Mouse (Mus musculus) olfactory bulb, adult 2 months (tissue): Measurements from ENCODE around the gene Knop1. TPM values are rescaled to one million over a fixed set of nuclear protein-coding genes. Genes with fewer than 3 reads are reported as not detected.

Source experiments
- H3K27ac ChIP-seq: fragments of 200-500 bp; 2 replicates; pipeline ENCODE4 v1.5.1; 2012; ENCODE audit warnings: low read depth, low read length; ENCODE audit not compliant: insufficient read depth
- H3K4me1 ChIP-seq: fragments of 200-500 bp; 2 replicates; pipeline ENCODE4 v1.6.1; 2012; ENCODE audit warnings: low read length; ENCODE audit not compliant: control insufficient read depth, insufficient read depth
- H3K4me3 ChIP-seq: fragments of 200-500 bp; 2 replicates; pipeline ENCODE4 v1.5.1; 2012; ENCODE audit warnings: mild to moderate bottlenecking, low read depth, low read length, moderate library complexity; ENCODE audit not compliant: insufficient read depth
- CTCF ChIP-seq: fragments of 200-500 bp; IDR thresholded peaks from 2 replicates; pipeline ENCODE4 v1.5.1; 2012; ENCODE audit warnings: low read depth, mild to moderate bottlenecking, low read length, moderate library complexity; ENCODE audit not compliant: insufficient read depth
- POLR2A ChIP-seq: fragments of 200-500 bp; IDR thresholded peaks from 2 replicates; pipeline ENCODE4 v1.6.1; 2012; ENCODE audit warnings: mild to moderate bottlenecking, low read depth, low read length, moderate library complexity; ENCODE audit not compliant: insufficient read depth
- WGBS: fragments of 180-500 bp; shearing (Covaris S2); methylation state at CpG from one replicate; pipeline ENCODE4 v1.1.7; 2018; 5-methylcytosine and 5-hydroxymethylcytosine counted together
- polyA plus RNA-seq: library from polyadenylated mRNA; stranded (reverse); fragments of >200 nt; gene quantifications from 2 replicates; pipeline ENCODE4 v1.2.4, GENCODE M21; 2012; ENCODE audit warnings: low replicate concordance; ENCODE audit not compliant: missing spikeins, insufficient read depth, insufficient read length

Knop1 gene
- polyA plus RNA-seq, 1 experiment, result not detected

DNA sequence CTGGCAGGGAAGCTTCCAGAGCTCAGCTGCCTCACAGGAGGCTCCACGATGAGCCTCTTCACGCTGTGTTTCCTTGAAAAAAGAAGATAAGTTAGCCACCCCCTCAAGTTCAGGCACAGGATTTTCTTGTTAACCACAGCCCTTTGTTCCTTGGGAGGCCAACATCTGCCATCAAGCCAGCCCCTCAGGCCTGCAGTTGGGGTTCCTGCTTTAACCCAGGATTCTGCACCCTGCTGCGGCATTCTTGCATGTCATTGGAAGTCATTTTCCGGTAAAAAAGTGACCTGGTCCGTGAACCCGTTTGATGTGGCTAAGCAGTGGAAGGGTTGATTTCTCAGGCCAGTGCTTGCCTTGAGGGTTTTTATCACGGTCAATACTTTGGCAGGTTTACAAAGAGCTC is 31.6 kb downstream of the Knop1 start:
- Histone ChIP-seq H3K4me3 (no peak overlapping the region), H3K4me1 (peaks cover 29% of the 10 kb centered on the region), H3K27ac (peak overlapping the region; percentile 48; the same call in 1 of the 2 replicates)
- TF ChIP-seq POLR2A (no peak), CTCF (no peak)
- 56% methylated on average over 7 of the region's 7 CpGs for WGBS

DNA sequence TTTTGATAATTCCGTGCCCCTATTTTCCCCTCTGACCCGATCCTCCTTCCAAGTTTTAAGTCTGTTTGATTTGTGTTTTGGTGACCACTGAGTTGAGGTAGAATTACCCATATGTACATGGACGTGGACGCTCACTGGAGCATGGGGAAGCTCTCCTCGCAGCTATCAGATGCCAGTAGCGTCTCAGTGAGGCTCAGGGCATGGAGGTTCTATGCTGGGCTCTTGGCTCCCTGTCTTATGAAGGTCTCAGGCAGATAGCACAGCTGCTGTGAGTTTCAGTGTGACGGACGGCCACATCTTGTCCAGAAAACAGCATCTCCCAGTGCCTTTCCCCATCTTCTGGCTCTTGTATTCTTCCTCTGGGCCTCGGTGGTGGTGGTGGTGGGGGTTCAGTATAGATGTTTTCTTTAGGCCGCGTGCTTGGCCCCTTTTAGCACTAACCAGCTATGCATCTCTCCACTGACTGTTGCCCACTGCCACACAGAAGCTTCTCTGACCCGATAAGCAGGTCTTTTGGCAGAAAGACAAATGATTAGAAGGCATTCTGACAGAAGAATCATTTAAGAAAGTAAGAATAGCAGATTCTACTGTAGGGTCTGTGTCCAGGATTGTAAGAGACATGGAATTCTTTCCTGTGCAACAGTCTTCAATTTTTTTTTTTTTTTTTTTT is 34.0 kb downstream of the Knop1 start:
- Histone ChIP-seq H3K4me1 (peaks cover 17% of the 10 kb centered on the region), H3K4me3 (no peak overlapping the region), H3K27ac (no peak overlapping the region)
- TF ChIP-seq CTCF (no peak), POLR2A (no peak)
- 92% methylated on average over 12 of the region's 12 CpGs for WGBS

DNA sequence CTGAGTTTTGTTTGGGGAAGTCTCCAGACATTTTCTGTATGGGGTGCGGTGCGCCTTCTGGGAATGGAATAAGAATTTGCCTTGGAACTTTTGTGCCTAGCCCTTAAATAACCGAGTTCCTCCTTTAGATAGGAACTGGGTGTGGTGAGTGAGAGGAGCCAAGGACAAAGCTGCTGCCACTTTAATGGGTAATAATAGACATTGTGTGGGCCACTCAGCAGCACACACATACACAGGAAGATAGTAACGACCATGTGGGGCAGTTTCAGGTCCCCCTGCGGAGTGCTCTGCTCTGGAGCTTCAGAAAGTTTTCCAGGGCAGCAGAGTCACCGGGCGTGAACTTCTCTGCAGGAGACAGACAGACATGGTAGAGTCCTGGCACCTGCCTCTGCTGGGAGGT is 34.7 kb downstream of the Knop1 start:
- WGBS, result 64% methylated on average over 7 of the region's 7 CpGs
- H3K4me1 ChIP-seq, result peaks cover 13% of the 10 kb centered on the region
- no peak overlapping the region for H3K4me3 ChIP-seq
- no peak for TF ChIP-seq POLR2A
- TF ChIP-seq CTCF, result no peak
- H3K27ac ChIP-seq, result no peak overlapping the region

DNA sequence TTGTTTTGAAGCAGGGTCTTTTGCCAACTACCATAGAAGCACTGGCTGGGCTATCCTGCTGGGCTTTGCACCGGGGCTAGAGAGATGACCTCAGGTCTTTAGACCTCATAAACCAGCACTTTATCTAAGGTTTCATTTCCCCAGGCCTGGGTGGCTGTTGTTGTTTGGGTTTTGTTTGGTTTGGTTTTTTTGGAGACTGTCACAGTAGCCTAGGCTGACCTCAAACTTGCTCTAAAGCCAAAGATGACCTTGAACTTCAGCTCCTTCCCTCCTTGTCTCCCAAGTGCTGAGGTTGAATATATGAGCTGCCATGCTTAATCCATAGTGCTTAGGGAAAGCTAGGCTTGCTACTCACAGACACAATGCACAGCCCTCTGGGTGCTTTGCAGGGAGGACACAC is 36.4 kb downstream of the Knop1 start:
- H3K27ac ChIP-seq, result no peak overlapping the region
- no peak overlapping the region for H3K4me3 ChIP-seq
- 72% methylated on average over 1 of the region's 1 CpGs for WGBS
- H3K4me1 ChIP-seq, result peaks cover 9% of the 10 kb centered on the region
- TF ChIP-seq POLR2A (no peak), CTCF (no peak)

DNA sequence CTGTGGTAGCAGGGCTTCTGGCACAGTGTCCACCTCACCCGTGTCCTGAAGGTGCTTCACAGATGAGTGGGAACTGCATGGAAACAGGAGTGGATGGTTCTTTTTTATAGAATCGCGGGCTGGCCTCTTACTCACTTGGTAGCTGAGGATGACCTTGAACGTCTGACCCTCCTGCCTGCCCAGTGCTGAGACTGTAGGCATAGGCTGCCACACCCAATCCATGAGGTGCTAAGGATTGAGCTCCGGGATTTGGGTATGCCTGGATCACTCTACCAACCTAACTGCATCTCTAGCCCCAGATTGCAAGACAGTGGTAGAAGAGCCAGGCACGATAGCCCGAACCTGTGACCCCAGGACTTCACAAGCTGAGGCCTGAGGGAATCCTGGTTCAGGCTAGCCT is 38.3 kb downstream of the Knop1 start:
- TF ChIP-seq POLR2A (no peak), CTCF (no peak)
- 94% methylated on average over 7 of the region's 7 CpGs for WGBS

DNA sequence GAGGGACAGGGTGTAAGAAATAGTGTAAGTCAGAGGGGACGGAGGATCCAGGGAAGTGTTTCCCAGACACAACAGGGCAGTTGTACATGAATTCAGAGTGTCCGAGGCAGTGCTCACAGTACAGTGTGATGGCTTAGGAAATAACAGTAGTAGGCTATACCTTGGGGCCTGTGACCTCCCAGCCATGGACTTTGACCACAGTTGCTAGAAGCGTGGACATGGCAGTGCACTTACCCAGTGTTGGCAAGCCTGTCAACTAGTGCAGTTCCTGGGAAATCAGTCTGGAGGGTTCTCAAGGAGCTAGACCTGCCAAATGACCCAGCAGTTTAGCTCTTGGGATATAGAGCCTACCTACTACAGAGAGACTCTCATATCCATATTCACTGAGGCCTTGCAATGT is 39.8 kb downstream of the Knop1 start:
- WGBS, result 92% methylated on average over 3 of the region's 3 CpGs
- Histone ChIP-seq H3K4me3 (no peak overlapping the region), H3K27ac (no peak overlapping the region), H3K4me1 (peaks cover 12% of the 10 kb centered on the region)
- no peak for TF ChIP-seq POLR2A
- TF ChIP-seq CTCF, result no peak

More for the DNA sequence above, 38.3 kb downstream of the Knop1 start:
- Histone ChIP-seq H3K4me3 (no peak overlapping the region), H3K4me1 (peaks cover 12% of the 10 kb centered on the region), H3K27ac (no peak overlapping the region)

DNA sequence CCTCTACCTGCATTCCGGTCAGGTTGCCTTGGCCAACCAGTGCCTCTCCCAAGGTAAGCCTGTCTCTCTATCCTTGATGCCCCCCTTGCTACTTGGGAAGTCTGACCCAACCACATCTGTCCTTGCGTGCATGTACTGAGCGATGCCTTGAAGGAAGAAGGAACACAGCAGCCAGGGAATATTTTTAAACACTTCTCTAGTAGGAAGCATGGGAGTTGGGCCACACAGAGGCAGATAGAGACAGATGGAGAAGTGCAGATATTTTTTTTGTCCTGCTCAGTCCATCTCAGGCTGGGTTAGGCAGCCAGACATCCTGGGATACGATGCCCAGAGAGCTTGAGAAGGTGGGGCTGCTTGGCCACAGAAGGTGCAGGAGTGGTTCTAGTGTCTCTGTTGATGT is 42.5 kb downstream of the Knop1 start:
- 81% methylated on average over 4 of the region's 4 CpGs for WGBS
- Histone ChIP-seq H3K27ac (0 out of 2 replicates have a peak overlapping the region, but pooled peaks have one; percentile 2), H3K4me1 (peaks cover 12% of the 10 kb centered on the region), H3K4me3 (no peak overlapping the region)
- no peak for TF ChIP-seq POLR2A
- no peak for TF ChIP-seq CTCF

DNA sequence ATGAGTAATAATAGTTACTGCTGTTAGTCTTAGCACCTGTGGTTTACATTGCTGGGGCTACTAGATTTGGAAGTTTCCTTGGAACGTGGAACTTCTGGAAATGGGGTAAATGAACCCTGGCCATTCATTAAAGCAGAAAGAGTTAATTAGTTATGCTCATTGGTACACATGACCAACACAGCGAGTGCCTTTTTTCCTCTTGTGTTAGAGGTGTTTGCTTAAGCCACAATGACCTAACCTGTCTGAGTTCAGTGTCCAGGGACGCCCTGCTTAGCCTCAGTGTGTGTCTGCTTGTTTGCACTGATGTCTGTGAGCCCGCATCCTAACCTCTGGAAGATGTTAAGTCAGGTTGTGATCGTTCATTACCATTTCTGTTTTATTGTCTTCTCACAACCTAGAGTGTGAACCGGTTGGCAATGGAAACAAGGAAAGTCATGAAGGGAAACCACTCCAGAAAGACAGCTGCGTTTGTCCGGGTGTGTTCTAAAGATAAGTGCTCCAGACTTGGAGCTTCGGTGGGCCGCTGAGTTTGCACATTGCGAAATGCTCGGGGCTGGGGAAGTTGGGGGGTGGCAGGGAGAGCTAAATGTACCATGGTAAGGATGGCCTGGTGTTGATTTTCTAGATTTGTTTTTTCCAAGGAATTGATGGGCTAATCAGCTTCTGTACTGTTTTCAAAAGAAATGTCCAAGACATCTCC is 44.5 kb downstream of the Knop1 start:
- Histone ChIP-seq H3K27ac (no peak overlapping the region), H3K4me1 (peaks cover 12% of the 10 kb centered on the region), H3K4me3 (no peak overlapping the region)
- WGBS, result 83% methylated on average over 12 of the region's 12 CpGs
- no peak for TF ChIP-seq CTCF
- no peak for TF ChIP-seq POLR2A

DNA sequence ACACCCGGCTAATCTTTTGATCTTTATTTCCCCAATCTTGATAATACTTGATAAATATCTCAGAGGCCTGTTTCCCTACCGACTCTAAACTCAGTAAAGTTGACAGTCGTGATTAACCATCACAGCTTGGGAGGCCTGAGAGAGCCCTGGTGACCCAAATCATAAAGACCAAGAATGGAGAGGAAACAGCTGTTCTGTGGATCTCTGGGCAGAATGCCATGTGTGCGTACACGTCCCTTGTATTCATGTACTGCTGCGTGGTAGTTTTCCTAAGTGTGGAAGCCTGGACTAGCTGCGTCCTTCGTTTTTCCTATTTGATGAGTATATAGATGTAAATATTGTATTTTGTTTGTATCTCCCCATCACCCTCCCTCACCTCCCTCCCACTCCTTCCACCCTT is 48.2 kb downstream of the Knop1 start:
- TF ChIP-seq POLR2A, result no peak
- no peak for TF ChIP-seq CTCF
- WGBS, result 66% methylated on average over 8 of the region's 8 CpGs

More for the DNA sequence above, 48.2 kb downstream of the Knop1 start:
- no peaks in the 10 kb centered on the region for H3K4me1 ChIP-seq
- no peak overlapping the region for H3K27ac ChIP-seq
- no peak overlapping the region for H3K4me3 ChIP-seq
